Mouse (Mus musculus): ENCODE data around the gene Trip4.

DNA sequence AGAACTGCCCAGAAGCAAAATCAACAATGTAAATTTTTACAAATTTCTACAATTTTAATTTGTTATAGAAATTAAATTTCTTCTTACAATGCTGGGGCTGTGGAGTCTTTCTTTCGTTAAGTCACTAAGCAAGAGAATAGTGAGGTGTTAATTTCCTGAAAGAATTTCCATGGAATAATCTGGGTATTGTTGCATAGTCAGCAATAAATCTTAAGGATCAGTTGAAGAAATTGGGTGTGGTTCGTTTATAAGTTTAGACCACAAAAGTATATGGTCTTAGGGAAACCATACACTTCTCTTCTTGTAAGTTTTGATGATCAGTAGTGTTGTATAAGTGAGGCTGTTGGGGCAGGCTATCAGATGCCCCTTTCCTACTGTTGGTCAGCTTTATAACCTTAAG is 29.0 kb upstream of the Trip4 start:
- no peak for TF ChIP-seq CTCF (IDR thresholded peaks at IDR 0.05)
- TF ChIP-seq EP300 (IDR thresholded peaks at IDR 0.05): no peak

All from lung, postnatal 0 days (tissue).